Mouse (Mus musculus) kidney, embryonic 15.5 days (tissue): ENCODE measurements around the gene Chd1. TPM values are rescaled to one million over a fixed set of nuclear protein-coding genes. Genes with fewer than 3 reads are reported as not detected.
A peak's percentile ranks its signal among the peaks of the same experiment; 100 is the strongest.
"Not testable (repeated sequence)": the region's sequence is repeated elsewhere in the genome, so short reads cannot be mapped to it uniquely, and the experiment has no call there.

Experiments
- ATAC-seq: fragments of 200-750 bp; cut with Nextera tagmentation; replicated peaks from 2 replicates; pipeline ENCODE4 v1.8.0; 2017; ENCODE audit warnings: moderate TSS enrichment; ENCODE audit not compliant: low FRiP score
- H3K27ac ChIP-seq: fragments of 300-500 bp; sonication (generic); 2 replicates; pipeline ENCODE4 v1.5.1; 2015; ENCODE audit warnings: mild to moderate bottlenecking, inconsistent platforms
- H3K27me3 ChIP-seq: fragments of 300-500 bp; sonication (generic); 2 replicates; pipeline ENCODE4 v1.6.1; 2015; ENCODE audit warnings: inconsistent platforms
- H3K36me3 ChIP-seq: fragments of 300-500 bp; sonication (generic); 2 replicates; pipeline ENCODE4 v1.6.1; 2015; ENCODE audit warnings: inconsistent platforms
- H3K4me1 ChIP-seq: fragments of 300-500 bp; sonication (generic); 2 replicates; pipeline ENCODE4 v1.6.1; 2015; ENCODE audit warnings: inconsistent platforms
- H3K4me2 ChIP-seq: fragments of 300-500 bp; sonication (generic); 2 replicates; pipeline ENCODE4 v1.6.1; 2015; ENCODE audit warnings: moderate library complexity, mild to moderate bottlenecking, inconsistent platforms
- H3K4me3 ChIP-seq: fragments of 300-500 bp; sonication (generic); replicated peaks from 2 replicates; pipeline ENCODE4 v1.5.1; 2015; ENCODE audit warnings: mild to moderate bottlenecking, inconsistent platforms
- H3K9ac ChIP-seq: fragments of 300-500 bp; sonication (generic); 2 replicates; pipeline ENCODE4 v1.6.1; 2015; ENCODE audit warnings: mild to moderate bottlenecking, inconsistent platforms
- H3K9me3 ChIP-seq: fragments of 300-500 bp; sonication (generic); replicated peaks from 2 replicates; pipeline ENCODE4 v1.6.1; 2016; ENCODE audit warnings: inconsistent platforms
- WGBS: fragments of 180-500 bp; shearing (Covaris S2); methylation state at CpG from one replicate; pipeline ENCODE4 v1.1.7; 2015; ENCODE audit warnings: mixed read lengths; 5-methylcytosine and 5-hydroxymethylcytosine counted together
- polyA plus RNA-seq: library from polyadenylated mRNA; unstranded; fragments of >200 nt; fragmentation: Nextera tagmentation; extraction: Ambion mirVana; gene quantifications from 2 replicates; pipeline ENCODE4 v1.2.1, GENCODE M21; 2015

The Chd1 gene
- polyA plus RNA-seq, 1 experiment from 2014 or later: 29.5 TPM

DNA sequence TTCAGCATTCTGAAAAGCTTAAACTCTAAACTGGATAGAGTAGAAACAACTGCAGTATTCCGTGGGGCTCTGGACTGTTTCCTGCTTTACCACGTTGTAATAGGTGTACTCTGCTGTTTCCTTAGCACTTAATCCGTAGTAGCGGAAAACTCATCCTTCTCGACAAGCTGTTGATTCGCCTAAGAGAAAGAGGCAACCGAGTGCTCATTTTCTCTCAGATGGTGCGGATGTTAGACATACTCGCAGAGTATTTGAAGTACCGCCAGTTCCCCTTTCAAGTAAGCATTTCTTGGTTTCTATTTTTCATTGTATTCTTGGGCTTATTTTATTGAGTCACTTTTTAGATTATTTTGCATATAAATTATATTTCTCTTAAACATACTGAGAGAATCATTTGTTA, 38.2 kb downstream of the Chd1 start:
- H3K4me2 ChIP-seq: no peak overlapping the region
- 90% methylated on average over 10 of the region's 10 CpGs for WGBS
- peaks cover 78% of the 10 kb centered on the region for H3K36me3 ChIP-seq
- no peak overlapping the region for H3K27ac ChIP-seq
- H3K9me3 ChIP-seq: no peaks in the 10 kb centered on the region
- H3K4me3 ChIP-seq: no peak overlapping the region
- H3K9ac ChIP-seq: no peak overlapping the region
- H3K27me3 ChIP-seq: no peaks in the 10 kb centered on the region
- H3K4me1 ChIP-seq: no peaks in the 10 kb centered on the region
- no peak for ATAC-seq

- Histone ChIP-seq H3K4me3 (no peak overlapping the region), H3K4me2 (no peak overlapping the region), H3K36me3 (peaks cover 78% of the 10 kb centered on the region), H3K27ac (no peak overlapping the region), H3K9ac (no peak overlapping the region), H3K9me3 (no peaks in the 10 kb centered on the region), H3K4me1 (no peaks in the 10 kb centered on the region), H3K27me3 (no peaks in the 10 kb centered on the region)
- WGBS: 91% methylated on average over 5 of the region's 5 CpGs
- no peak for ATAC-seq
Observed at GRCm38 (mm10) chr17:15743379-15743778, 38.6 kb downstream of the Chd1 start.

GRCm38 (mm10) chr17:15746696-15747095, 41.9 kb downstream of the Chd1 start:
- H3K4me3 ChIP-seq: no peak overlapping the region
- H3K9ac ChIP-seq: no peak overlapping the region
- WGBS: 85% methylated on average over 11 of the region's 11 CpGs
- H3K27ac ChIP-seq: no peak overlapping the region
- peak; percentile 46; the same call in 1 of the 2 replicates for ATAC-seq
- no peaks in the 10 kb centered on the region for H3K27me3 ChIP-seq
- peaks cover 87% of the 10 kb centered on the region for H3K36me3 ChIP-seq
- H3K9me3 ChIP-seq: no peaks in the 10 kb centered on the region
- H3K4me1 ChIP-seq: no peaks in the 10 kb centered on the region
- H3K4me2 ChIP-seq: no peak overlapping the region

GRCm38 (mm10) chr17:15748022-15748421, 43.3 kb downstream of the Chd1 start:
- H3K36me3 ChIP-seq: peaks cover 86% of the 10 kb centered on the region
- no peak for ATAC-seq

DNA sequence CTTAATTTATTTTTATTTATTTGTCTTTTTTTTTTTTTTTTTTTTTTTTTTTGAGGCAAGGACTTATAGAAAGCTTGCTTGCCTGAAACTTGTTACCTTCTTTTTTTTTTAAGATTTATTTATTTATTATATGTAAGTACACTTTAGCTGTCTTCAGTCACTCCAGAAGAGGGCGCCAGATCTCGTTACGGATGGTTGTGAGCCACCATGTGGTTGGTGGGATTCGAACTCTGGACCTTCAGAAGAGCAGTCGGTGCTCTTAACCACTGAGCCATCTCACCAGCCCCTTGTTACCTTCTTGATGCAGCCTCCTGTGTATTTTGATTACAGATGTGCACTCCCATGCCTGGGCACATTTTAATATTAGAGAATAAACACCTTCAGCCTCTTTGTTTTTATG, 46.5 kb downstream of the Chd1 start:
- peaks cover 84% of the 10 kb centered on the region for H3K36me3 ChIP-seq
- not testable (repeated sequence) for H3K4me3 ChIP-seq, H3K9me3 ChIP-seq, H3K9ac ChIP-seq, H3K4me1 ChIP-seq, H3K27me3 ChIP-seq, H3K4me2 ChIP-seq, H3K27ac ChIP-seq, ATAC-seq
- 92% methylated on average over 5 of the region's 5 CpGs for WGBS

More at GRCm38 (mm10) chr17:15748022-15748421, 43.3 kb downstream of the Chd1 start:
- Histone ChIP-seq H3K27ac (no peak overlapping the region), H3K9ac (no peak overlapping the region), H3K4me2 (no peak overlapping the region), H3K27me3 (no peaks in the 10 kb centered on the region), H3K4me1 (no peaks in the 10 kb centered on the region), H3K9me3 (no peaks in the 10 kb centered on the region), H3K4me3 (no peak overlapping the region)
- WGBS: 91% methylated on average over 6 of the region's 6 CpGs

DNA sequence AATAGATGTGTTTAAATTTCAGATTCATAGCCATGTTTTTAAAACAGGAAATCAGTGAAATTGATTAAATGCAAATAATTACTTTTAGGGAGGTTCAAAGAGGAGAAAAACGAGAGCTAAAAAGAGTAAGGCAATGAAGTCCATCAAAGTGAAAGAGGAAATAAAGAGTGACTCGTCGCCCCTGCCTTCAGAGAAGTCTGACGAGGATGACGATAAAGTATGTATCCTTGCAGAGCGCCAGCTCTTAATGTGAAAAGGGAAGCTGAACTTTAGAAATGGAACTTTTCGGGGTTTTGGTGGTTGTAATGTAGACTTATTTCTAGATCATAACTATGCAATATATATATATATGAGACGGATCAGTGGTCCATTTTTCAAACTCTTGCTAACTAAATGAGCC, 56.4 kb downstream of the Chd1 start:
- peaks cover 81% of the 10 kb centered on the region for H3K36me3 ChIP-seq
- no peaks in the 10 kb centered on the region for H3K4me1 ChIP-seq
- no peak for ATAC-seq
- H3K27me3 ChIP-seq: no peaks in the 10 kb centered on the region
- H3K4me3 ChIP-seq: no peak overlapping the region
- no peak overlapping the region for H3K9ac ChIP-seq
- no peak overlapping the region for H3K4me2 ChIP-seq
- H3K27ac ChIP-seq: no peak overlapping the region
- no peaks in the 10 kb centered on the region for H3K9me3 ChIP-seq
- WGBS: 89% methylated on average over 8 of the region's 8 CpGs

DNA sequence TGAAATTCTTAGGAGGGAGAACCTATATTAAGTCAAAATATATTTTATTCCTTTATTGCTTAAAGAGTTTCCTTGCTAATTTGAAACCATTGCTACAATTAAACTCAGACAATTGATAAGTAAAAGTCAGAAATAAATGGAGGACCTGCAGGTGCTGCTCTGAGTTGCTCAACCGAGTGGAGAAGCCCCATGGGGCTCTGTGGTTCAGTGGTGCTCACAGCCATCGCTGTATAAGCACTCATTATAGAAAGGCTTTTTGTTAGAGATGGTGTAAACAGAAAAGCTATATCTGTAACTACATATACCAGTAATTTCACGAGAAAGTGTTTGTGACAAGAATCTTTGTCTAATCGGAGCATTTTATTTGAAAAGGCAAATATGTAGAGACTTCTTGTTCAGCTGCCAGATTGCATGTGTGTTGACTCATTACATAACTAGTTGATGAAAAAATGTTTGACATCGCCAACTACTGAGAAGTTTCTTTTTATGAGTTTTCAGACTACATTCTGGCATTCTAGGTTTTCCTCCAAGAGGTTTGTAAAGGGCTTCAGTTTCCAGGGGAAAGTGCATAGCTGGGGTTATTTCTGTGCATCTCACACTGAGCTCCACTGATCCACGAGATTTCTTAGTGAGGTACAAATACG, 64.4 kb downstream of the Chd1 start:
- 83% methylated on average over 7 of the region's 7 CpGs for WGBS
- peaks cover 73% of the 10 kb centered on the region for H3K36me3 ChIP-seq

GRCm38 (mm10) chr17:15773956-15774355, 69.2 kb downstream of the Chd1 start:
- no peak overlapping the region for H3K4me2 ChIP-seq
- no peaks in the 10 kb centered on the region for H3K27me3 ChIP-seq
- H3K27ac ChIP-seq: no peak overlapping the region
- no peaks in the 10 kb centered on the region for H3K9me3 ChIP-seq
- no peak for ATAC-seq
- H3K9ac ChIP-seq: no peak overlapping the region
- no peaks in the 10 kb centered on the region for H3K4me1 ChIP-seq
- WGBS: 85% methylated on average over 6 of the region's 6 CpGs
- no peak overlapping the region for H3K4me3 ChIP-seq
- H3K36me3 ChIP-seq: peaks cover 33% of the 10 kb centered on the region

More for the DNA sequence above, 64.4 kb downstream of the Chd1 start:
- Histone ChIP-seq H3K4me3 (no peak overlapping the region), H3K27me3 (no peaks in the 10 kb centered on the region), H3K4me2 (no peak overlapping the region), H3K27ac (no peak overlapping the region), H3K9me3 (no peaks in the 10 kb centered on the region), H3K9ac (no peak overlapping the region), H3K4me1 (no peaks in the 10 kb centered on the region)
- no peak for ATAC-seq

DNA sequence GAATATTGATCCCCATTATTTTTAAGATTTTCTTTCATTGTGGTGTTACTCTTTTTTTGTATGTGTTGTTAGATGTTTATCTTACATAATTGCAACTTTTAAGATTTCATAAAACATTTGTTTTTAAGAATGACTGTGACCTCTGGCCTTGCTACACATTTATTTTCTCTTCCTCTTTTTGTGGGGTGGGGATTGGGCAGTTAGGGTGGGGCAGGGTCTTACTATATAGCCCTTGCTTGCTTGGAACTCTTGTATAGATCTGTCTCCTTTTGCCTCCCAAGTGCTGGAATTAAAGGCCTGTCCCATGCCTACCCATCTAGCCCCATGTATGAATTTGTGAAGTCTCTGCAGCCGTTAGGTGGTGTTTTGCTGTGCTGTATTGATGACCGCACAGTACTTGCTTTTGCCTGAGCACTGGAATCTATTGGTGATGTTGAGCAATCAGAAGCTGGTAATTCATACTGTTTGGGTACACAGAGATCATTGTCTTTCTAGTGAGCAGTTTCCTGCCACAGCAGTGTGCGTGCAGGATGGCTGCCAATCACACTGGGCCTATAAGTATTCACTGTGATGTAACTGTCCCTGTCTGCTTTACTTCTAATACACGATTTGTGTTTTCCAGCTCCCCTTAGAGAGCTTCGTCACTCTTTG, 69.9 kb downstream of the Chd1 start:
- no peaks in the 10 kb centered on the region for H3K9me3 ChIP-seq
- H3K36me3 ChIP-seq: peaks cover 25% of the 10 kb centered on the region
- H3K27ac ChIP-seq: no peak overlapping the region
- WGBS: 85% methylated on average over 5 of the region's 5 CpGs
- H3K4me3 ChIP-seq: no peak overlapping the region
- no peaks in the 10 kb centered on the region for H3K27me3 ChIP-seq
- H3K9ac ChIP-seq: no peak overlapping the region
- H3K4me2 ChIP-seq: no peak overlapping the region
- no peak for ATAC-seq
- no peaks in the 10 kb centered on the region for H3K4me1 ChIP-seq

GRCm38 (mm10) chr17:15776349-15776748, 71.6 kb downstream of the Chd1 start:
- H3K27ac ChIP-seq: no peak overlapping the region
- no peak overlapping the region for H3K9ac ChIP-seq
- H3K36me3 ChIP-seq: peaks cover 10% of the 10 kb centered on the region
- ATAC-seq: no peak
- no peaks in the 10 kb centered on the region for H3K9me3 ChIP-seq
- no peaks in the 10 kb centered on the region for H3K27me3 ChIP-seq
- WGBS: 64% methylated on average over 5 of the region's 5 CpGs
- no peak overlapping the region for H3K4me2 ChIP-seq
- no peaks in the 10 kb centered on the region for H3K4me1 ChIP-seq
- H3K4me3 ChIP-seq: no peak overlapping the region

GRCm38 (mm10) chr17:15777979-15778378, 73.2 kb downstream of the Chd1 start:
- ATAC-seq: no peak
- Histone ChIP-seq H3K27me3 (no peaks in the 10 kb centered on the region), H3K9me3 (no peaks in the 10 kb centered on the region), H3K4me1 (no peaks in the 10 kb centered on the region), H3K36me3 (0 out of 2 replicates have a peak, but pooled peaks cover under 1% of the 10 kb centered on the region), H3K27ac (no peak overlapping the region), H3K4me3 (no peak overlapping the region), H3K9ac (no peak overlapping the region), H3K4me2 (no peak overlapping the region)
- 85% methylated on average over 6 of the region's 6 CpGs for WGBS

DNA sequence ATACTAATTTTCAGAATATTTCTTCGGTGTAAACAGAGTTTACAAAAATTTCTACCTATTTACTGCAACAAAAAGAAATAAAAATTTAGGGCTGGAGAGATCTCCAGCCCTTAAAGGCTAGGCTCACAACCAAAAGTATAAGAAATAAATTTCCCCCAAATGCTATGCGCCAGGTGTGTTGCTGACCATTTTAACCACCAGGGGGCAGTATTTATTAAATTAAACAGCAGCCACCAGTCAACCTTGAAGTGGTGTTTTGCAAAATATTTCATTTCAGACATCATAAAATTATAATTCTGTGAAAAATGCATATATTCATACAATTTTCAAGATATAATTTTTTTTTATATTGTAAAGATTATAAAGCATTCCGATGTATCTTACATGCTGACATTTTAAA, 82.3 kb downstream of the Chd1 start:
- Histone ChIP-seq H3K27me3 (no peaks in the 10 kb centered on the region), H3K27ac (no peak overlapping the region), H3K4me2 (no peak overlapping the region), H3K9ac (no peak overlapping the region), H3K36me3 (no peaks in the 10 kb centered on the region), H3K4me1 (no peaks in the 10 kb centered on the region), H3K4me3 (no peak overlapping the region), H3K9me3 (no peaks in the 10 kb centered on the region)
- ATAC-seq: no peak
- WGBS: 30% methylated on average over 3 of the region's 3 CpGs

- Histone ChIP-seq H3K4me2 (no peak overlapping the region), H3K27ac (no peak overlapping the region), H3K9ac (no peak overlapping the region), H3K9me3 (no peaks in the 10 kb centered on the region), H3K4me3 (no peak overlapping the region), H3K36me3 (no peaks in the 10 kb centered on the region), H3K4me1 (no peaks in the 10 kb centered on the region), H3K27me3 (no peaks in the 10 kb centered on the region)
- WGBS: 88% methylated on average over 8 of the region's 8 CpGs
- no peak for ATAC-seq
Observed at GRCm38 (mm10) chr17:15790716-15791115, 85.9 kb downstream of the Chd1 start.
